Mouse (Mus musculus): ENCODE results near the gene Taar7b. TPM values are rescaled to one million over a fixed set of nuclear protein-coding genes. Genes with fewer than 3 reads are reported as not detected.

Gene Taar7b
- not detected in 2 replicates for polyA plus RNA-seq (2012; rRNA removed)

DNA sequence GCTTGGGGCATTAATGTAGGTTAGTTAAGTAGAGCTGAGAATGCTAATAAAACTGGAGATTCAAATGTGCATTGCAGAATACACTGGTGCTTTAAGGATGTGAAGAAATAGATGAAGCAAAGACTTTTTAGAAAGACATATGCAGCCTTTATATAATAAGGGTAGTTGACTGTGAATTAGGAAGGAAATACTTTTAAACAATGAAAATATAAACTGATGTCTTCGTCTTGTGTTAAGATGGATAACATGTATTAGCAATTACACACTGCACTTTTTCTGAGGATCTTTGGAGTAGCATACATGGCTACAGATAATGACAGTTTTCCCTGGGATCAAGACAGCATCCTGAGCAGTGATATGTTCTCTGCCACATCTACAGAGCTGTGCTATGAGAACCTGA lies at the start of gene Taar7b:
Taar7b (plus strand) TSS at position 301 of the 400 bp plus-strand sequence.

DNA sequence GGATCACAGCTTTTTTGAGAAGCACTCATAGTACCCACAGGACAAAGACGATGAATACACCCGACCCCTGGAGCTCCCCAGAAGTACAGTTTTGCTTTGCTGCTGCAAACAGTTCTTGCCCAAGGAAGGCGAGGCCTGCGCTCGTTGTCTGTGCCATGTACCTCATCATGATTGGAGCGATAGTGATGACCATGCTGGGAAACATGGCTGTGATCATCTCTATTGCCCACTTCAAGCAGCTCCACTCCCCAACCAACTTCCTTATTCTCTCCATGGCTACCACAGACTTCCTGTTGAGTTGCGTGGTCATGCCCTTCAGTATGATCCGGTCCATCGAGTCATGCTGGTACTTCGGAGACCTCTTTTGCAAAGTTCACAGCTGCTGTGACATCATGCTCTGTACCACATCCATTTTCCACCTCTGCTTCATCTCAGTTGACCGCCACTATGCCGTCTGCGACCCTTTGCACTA lies 39.3 kb upstream of the Taar7b start, which contains the start of gene Taar4:
Taar4 (plus strand) TSS at position 51 of the 472 bp plus-strand sequence.

DNA sequence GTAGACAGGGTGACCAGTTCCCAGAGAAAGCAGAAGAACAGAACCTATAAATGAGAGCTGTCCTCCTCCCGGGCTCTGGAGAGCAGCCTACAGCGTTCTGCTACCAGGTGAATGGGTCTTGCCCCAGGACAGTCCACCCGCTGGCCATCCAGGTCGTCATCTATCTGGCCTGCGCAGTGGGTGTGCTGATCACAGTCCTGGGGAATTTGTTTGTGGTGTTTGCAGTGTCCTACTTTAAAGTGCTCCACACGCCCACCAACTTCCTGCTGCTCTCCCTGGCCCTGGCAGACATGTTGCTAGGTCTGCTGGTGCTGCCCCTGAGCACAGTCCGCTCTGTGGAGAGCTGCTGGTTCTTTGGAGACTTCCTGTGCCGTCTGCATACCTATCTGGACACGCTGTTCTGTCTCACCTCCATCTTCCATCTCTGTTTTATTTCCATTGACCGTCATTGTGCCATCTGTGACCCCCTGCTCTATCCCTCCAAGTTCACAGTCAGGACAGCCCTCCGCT lies 29.0 kb upstream of the Taar7b start, which contains the start of gene Taar5:
Taar5 (plus strand) TSS at position 51 of the 510 bp plus-strand sequence.

DNA sequence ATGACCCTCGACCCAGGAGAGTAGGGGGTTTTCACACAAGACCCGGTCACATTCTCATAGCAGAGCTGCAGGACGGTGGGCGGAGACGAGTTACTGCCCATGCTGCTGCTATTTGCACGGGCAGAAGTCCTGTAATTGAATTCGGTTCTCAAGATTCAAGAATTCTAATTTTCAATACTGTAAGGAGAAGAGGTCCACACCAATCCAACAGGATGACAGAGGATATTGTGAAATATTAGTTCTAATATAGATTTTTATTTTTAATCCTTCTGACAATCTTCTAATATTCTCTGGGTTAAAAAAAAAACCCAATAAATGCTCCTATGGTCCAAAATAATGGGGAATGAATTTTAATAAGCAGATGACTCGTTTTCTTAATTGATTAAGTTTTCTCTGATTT lies 14.2 kb upstream of the Taar7b start, which contains the start of gene Taar6:
Taar6 (minus strand) TSS at position 101 of the 400 bp plus-strand sequence.

GRCm38 (mm10) chr10:23993381-23993780 lies 6.4 kb upstream of the Taar7b start, which contains the start of gene Taar7a:
TSS of gene Taar7a (minus strand) at chr10:23993481.

DNA sequence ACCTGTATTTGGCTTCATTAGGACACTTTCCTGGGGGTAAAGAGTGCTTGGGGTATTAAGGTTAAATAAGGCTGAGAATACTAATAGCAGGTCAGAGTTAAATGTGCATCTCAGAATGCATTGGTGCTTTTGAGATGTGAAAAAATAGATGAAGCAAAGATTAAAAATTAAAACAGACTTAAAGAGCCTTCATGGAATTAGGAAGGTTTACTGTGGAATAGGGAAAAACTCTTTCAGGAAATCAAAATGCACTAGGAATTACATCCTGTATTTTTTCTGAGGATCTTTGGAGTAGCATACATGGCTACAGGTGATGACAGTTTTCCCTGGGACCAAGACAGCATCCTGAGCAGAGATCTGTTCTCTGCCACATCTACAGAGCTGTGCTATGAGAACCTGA lies 27.2 kb downstream of the Taar7b start, which contains the start of gene Taar7d:
Taar7d (plus strand) TSS at position 301 of the 400 bp plus-strand sequence.

GRCm38 (mm10) chr10:24037314-24037713 lies 37.6 kb downstream of the Taar7b start, which contains the start of gene Taar7e:
TSS of gene Taar7e (plus strand) at chr10:24037614.

GRCm38 (mm10) chr10:24049210-24049609 lies 49.5 kb downstream of the Taar7b start, which contains the start of gene Taar7f:
TSS of gene Taar7f (plus strand) at chr10:24049510.

Other genes starting within 250 kb of the Taar7b start
- 3,007 and 3,504 TPM in 2 replicates for gene Rps12, start 212.7 kb upstream of the Taar7b start, polyA plus RNA-seq (2012; rRNA removed)
- 2.1 and 2.2 TPM in 2 replicates for gene Slc18b1, start 203.0 kb upstream of the Taar7b start, polyA plus RNA-seq (2012; rRNA removed)
- 77.4 and 81.1 TPM in 2 replicates for gene Vnn3, start 148.5 kb upstream of the Taar7b start, polyA plus RNA-seq (2012; rRNA removed)
- gene Vnn1, start 105.3 kb upstream of the Taar7b start, polyA plus RNA-seq (2012; rRNA removed): 25.8 and 28.8 TPM in 2 replicates
- gene Taar1, start 79.6 kb upstream of the Taar7b start, polyA plus RNA-seq (2012; rRNA removed): not detected in 2 replicates
- gene Taar2, start 61.4 kb upstream of the Taar7b start, polyA plus RNA-seq (2012; rRNA removed): 0.03 TPM in 1 of 2 replicates, not detected in the other
- gene Taar3, start 50.4 kb upstream of the Taar7b start, polyA plus RNA-seq (2012; rRNA removed): not detected in 2 replicates
- gene Taar4, start 39.4 kb upstream of the Taar7b start, polyA plus RNA-seq (2012; rRNA removed): not detected in 2 replicates
- not detected in 2 replicates for gene Taar5, start 29.2 kb upstream of the Taar7b start, polyA plus RNA-seq (2012; rRNA removed)
- gene Taar6, start 14.3 kb upstream of the Taar7b start, polyA plus RNA-seq (2012; rRNA removed): not detected in 2 replicates
- not detected in 2 replicates for gene Taar7a, start 6.5 kb upstream of the Taar7b start, polyA plus RNA-seq (2012; rRNA removed)
- not detected in 2 replicates for gene Taar7d, start 27.3 kb downstream of the Taar7b start, polyA plus RNA-seq (2012; rRNA removed)
- not detected in 2 replicates for gene Taar7e, start 37.7 kb downstream of the Taar7b start, polyA plus RNA-seq (2012; rRNA removed)
- gene Taar7f, start 49.6 kb downstream of the Taar7b start, polyA plus RNA-seq (2012; rRNA removed): not detected in 2 replicates
- gene Taar8a, start 76.6 kb downstream of the Taar7b start, polyA plus RNA-seq (2012; rRNA removed): not detected in 2 replicates
- not detected in 2 replicates for gene Taar8b, start 92.4 kb downstream of the Taar7b start, polyA plus RNA-seq (2012; rRNA removed)
- gene Taar8c, start 102.0 kb downstream of the Taar7b start, polyA plus RNA-seq (2012; rRNA removed): not detected in 2 replicates
- gene Taar9, start 109.6 kb downstream of the Taar7b start, polyA plus RNA-seq (2012; rRNA removed): not detected in 2 replicates
- 28.7 and 37.4 TPM in 2 replicates for gene Stx7, start 149.4 kb downstream of the Taar7b start, polyA plus RNA-seq (2012; rRNA removed)
- 0.03 and 0.05 TPM in 2 replicates for gene Moxd1, start 223.6 kb downstream of the Taar7b start, polyA plus RNA-seq (2012; rRNA removed)